Mouse (Mus musculus): ENCODE data around the gene Serpine2. TPM values are rescaled to one million over a fixed set of nuclear protein-coding genes. Genes with fewer than 3 reads are reported as not detected.

Gene Serpine2
- 4.1 TPM for polyA plus RNA-seq (2014; fragmentation: Illumina TruSeq; extraction: RNeasy Lipid Tissue Mini Kit (QIAGEN cat#74804); ENCODE audit: low read depth, low replicate concordance)

DNA sequence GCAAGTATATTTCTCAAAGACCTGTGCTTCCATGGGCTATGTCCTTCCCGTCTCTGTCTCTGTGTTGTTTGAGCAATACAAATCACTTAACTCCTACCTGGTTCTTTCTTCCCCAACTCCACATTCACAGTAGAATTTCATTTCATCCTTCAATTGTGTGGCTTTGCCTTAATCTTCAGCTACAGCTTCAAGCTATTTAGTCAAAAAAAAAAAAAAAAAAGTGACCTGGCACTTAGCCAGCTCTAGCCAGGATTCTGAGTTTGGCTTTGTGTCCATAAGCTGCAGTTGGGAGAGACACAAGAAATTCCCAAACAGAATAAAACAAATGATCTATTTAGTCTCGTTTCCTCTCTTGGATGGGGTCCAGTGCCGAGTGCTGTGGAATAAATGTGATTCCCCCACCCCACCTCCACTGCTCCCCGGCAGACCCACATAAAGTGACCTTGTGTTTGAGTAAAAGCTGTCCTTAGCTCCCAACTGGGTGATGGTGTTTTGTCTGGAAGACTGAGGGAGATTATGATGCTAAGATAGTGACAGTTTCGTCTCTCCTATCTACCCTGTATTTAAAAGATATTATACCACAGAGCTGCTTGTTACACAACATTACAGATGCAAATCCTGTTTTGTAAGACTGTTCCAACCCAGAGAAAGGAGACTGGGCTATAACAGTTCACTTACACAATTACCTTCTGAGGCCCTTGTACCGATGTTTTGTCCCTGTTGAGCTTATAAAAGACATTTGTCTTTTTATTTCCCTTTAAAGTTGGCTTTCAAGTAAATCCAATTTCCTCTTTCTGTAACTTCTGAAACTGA is at the start of gene Serpine2:
Serpine2 (minus strand) TSS at position 51 of the 813 bp plus-strand sequence.

DNA sequence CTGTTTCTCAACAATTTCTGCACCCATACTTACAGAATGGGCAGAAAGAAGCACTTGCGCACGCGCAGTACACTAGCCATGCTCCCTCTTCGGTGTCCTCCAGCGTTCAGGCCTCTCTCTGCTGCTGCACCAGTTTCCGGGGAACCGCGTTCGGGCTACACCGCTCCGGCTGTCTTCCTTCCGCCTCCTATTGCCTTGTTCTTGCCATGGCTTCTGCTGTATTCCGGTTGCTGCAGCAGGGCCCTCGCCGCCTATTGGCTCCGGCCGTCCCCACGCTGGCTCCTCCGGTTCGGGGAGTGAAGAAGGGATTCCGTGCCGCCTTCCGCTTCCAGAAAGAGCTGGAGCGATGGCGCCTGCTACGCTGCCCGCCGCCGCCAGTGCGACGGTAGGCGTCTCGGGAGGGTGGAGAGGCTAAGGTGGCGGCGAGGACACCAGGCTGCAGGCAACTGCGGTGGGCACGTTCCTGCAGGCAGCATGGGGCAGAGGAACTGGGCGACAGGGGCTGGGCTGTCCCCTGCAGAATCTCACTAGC is 85.0 kb downstream of the Serpine2 start, which contains the start of the genes Mrpl44 and Wdfy1:
Mrpl44 (plus strand) TSS at position 92 of the 532 bp plus-strand sequence.
Wdfy1 (minus strand) TSS at position 217 of the 532 bp plus-strand sequence.

Other genes with a start within 250 kb of the Serpine2 start
- 1.9 TPM for gene Ap1s3, start 189.2 kb downstream of the Serpine2 start, polyA plus RNA-seq (2014; fragmentation: Illumina TruSeq; extraction: RNeasy Lipid Tissue Mini Kit (QIAGEN cat#74804); ENCODE audit: low read depth, low replicate concordance)
- 11.4 TPM for gene Mrpl44, start 85.2 kb downstream of the Serpine2 start, polyA plus RNA-seq (2014; fragmentation: Illumina TruSeq; extraction: RNeasy Lipid Tissue Mini Kit (QIAGEN cat#74804); ENCODE audit: low read depth, low replicate concordance)
- gene Wdfy1, start 85.0 kb downstream of the Serpine2 start, polyA plus RNA-seq (2014; fragmentation: Illumina TruSeq; extraction: RNeasy Lipid Tissue Mini Kit (QIAGEN cat#74804); ENCODE audit: low read depth, low replicate concordance): 11.0 TPM